Mouse (Mus musculus) CH12.LX (cell line): ENCODE measurements around the gene BC005537. TPM values are rescaled to one million over a fixed set of nuclear protein-coding genes. Genes with fewer than 3 reads are reported as not detected.
A peak's percentile ranks its signal among the peaks of the same experiment; 100 is the strongest.

Experiments used
- DNase-seq: peaks from one replicate; pipeline ENCODE4 v3.0.0-alpha.2; 2013; ENCODE audit errors: extremely low read depth
- H3K27ac ChIP-seq: 2 replicates; pipeline ENCODE4 v1.5.1; 2012; ENCODE audit warnings: low read depth, mild to moderate bottlenecking, control low read depth, moderate library complexity; ENCODE audit not compliant: insufficient read depth
- H3K27me3 ChIP-seq: replicated peaks from 2 replicates; pipeline ENCODE3; 2012; ENCODE audit warnings: inconsistent platforms
- H3K36me3 ChIP-seq, 2 experiments: replicated peaks in 1 of 2; 2 replicates each; pipeline versions ENCODE3 to v1.6.1; 2012; ENCODE audit warnings: inconsistent platforms in 1 of 2, low read length in 1 of 2, mild to moderate bottlenecking in 1 of 2, mixed read lengths in 1 of 2, moderate library complexity in 1 of 2; ENCODE audit not compliant: control insufficient read depth in 1 of 2, insufficient read depth in 1 of 2
- H3K4me1 ChIP-seq, 2 experiments: 2 replicates each; pipeline ENCODE4 v1.6.1; 2012; ENCODE audit warnings: inconsistent platforms in 1 of 2, moderate library complexity in 1 of 2; ENCODE audit not compliant: insufficient read depth in 2 of 2, control insufficient read depth in 1 of 2
- H3K4me2 ChIP-seq: 2 replicates; pipeline ENCODE4 v1.6.1; 2012; ENCODE audit warnings: low read depth, mild to moderate bottlenecking, control low read depth; ENCODE audit not compliant: poor library complexity, insufficient read depth, severe bottlenecking
- H3K4me3 ChIP-seq, 3 experiments: fragments of 150-350 bp in 1 of 3; sonication (generic) in 1 of 3; replicated peaks in 1 of 3; 2 replicates each; pipeline versions ENCODE3 to v1.5.1; 2011 to 2012; ENCODE audit warnings: low read depth in 2 of 3, low read length in 2 of 3, mild to moderate bottlenecking in 2 of 3, moderate library complexity in 2 of 3, control low read depth in 1 of 3, improper control_type of control experiment in 1 of 3, inconsistent platforms in 1 of 3, mixed read lengths in 1 of 3; ENCODE audit not compliant: poor library complexity in 1 of 3
- H3K79me2 ChIP-seq: replicated peaks from 2 replicates; pipeline ENCODE4 v1.6.1; 2012; ENCODE audit warnings: mild to moderate bottlenecking, moderate library complexity; ENCODE audit not compliant: control insufficient read depth, poor library complexity, insufficient read depth, severe bottlenecking; ENCODE audit errors: extremely low read depth
- H3K9ac ChIP-seq: 2 replicates; pipeline ENCODE4 v1.6.1; 2012; ENCODE audit warnings: low read depth, mild to moderate bottlenecking, control low read depth, moderate library complexity; ENCODE audit not compliant: insufficient read depth
- H3K9me3 ChIP-seq: replicated peaks from 2 replicates; pipeline ENCODE3; 2012; ENCODE audit warnings: low read length, inconsistent platforms, mixed read lengths
- BHLHE40 ChIP-seq: IDR thresholded peaks from 2 replicates; pipeline ENCODE4 v1.6.1; 2011; ENCODE audit warnings: mild to moderate bottlenecking, low read depth, low read length, improper control_type of control experiment
- CHD2 ChIP-seq: IDR thresholded peaks from 2 replicates; pipeline ENCODE4 v1.6.1; 2011; ENCODE audit warnings: low read length, improper control_type of control experiment
- CTCF ChIP-seq, 2 experiments: IDR thresholded peaks in 1 of 2; conservative IDR thresholded peaks in 1 of 2; 2 replicates each; pipeline ENCODE4 v1.5.1; 2011 to 2012; ENCODE audit warnings: low read depth in 2 of 2, low read length in 2 of 2, improper control_type of control experiment in 1 of 2, inconsistent platforms in 1 of 2, mild to moderate bottlenecking in 1 of 2, moderate library complexity in 1 of 2
- E2F4 ChIP-seq: IDR thresholded peaks from 2 replicates; pipeline ENCODE4 v1.6.1; 2011; ENCODE audit warnings: low read depth, low read length, improper control_type of control experiment; ENCODE audit not compliant: insufficient replicate concordance
- EP300 ChIP-seq: IDR thresholded peaks from 2 replicates; pipeline ENCODE4 v1.6.1; 2011; ENCODE audit warnings: low read length, improper control_type of control experiment
- IRF4 ChIP-seq: IDR thresholded peaks from 2 replicates; pipeline ENCODE4 v1.6.1; 2014; ENCODE audit warnings: low read depth, mild to moderate bottlenecking, inconsistent platforms, low read length, improper control_type of control experiment
- MAFK ChIP-seq: IDR thresholded peaks from 2 replicates; pipeline ENCODE4 v1.6.1; 2011; ENCODE audit warnings: low read length, improper control_type of control experiment; ENCODE audit not compliant: insufficient replicate concordance
- MAX ChIP-seq: IDR thresholded peaks from 2 replicates; pipeline ENCODE4 v1.6.1; 2011; ENCODE audit warnings: low read length, improper control_type of control experiment
- MAZ ChIP-seq: IDR thresholded peaks from 2 replicates; pipeline ENCODE4 v1.6.1; 2012; ENCODE audit warnings: low read depth, mild to moderate bottlenecking, inconsistent platforms, low read length, improper control_type of control experiment, moderate library complexity
- MEF2A ChIP-seq: IDR thresholded peaks from 2 replicates; pipeline ENCODE4 v1.6.1; 2014; ENCODE audit warnings: low read depth, mild to moderate bottlenecking, inconsistent platforms, low read length, improper control_type of control experiment, borderline replicate concordance
- MYC ChIP-seq: IDR thresholded peaks from 2 replicates; pipeline ENCODE4 v1.6.1; 2011; ENCODE audit warnings: low read depth, mild to moderate bottlenecking, improper control_type of control experiment, low read length
- POLR2A ChIP-seq: IDR thresholded peaks from 2 replicates; pipeline ENCODE4 v1.6.1; 2011; ENCODE audit warnings: low read depth, mild to moderate bottlenecking, improper control_type of control experiment, low read length
- POLR2AphosphoS2 ChIP-seq: IDR thresholded peaks from 2 replicates; pipeline ENCODE4 v1.6.1; 2011; ENCODE audit warnings: low read depth, low read length, improper control_type of control experiment
- SIN3A ChIP-seq: IDR thresholded peaks from 2 replicates; pipeline ENCODE4 v1.6.1; 2012; ENCODE audit warnings: low read length, improper control_type of control experiment, inconsistent platforms
- TBP ChIP-seq: conservative IDR thresholded peaks from 2 replicates; pipeline ENCODE4 v1.6.1; 2011; ENCODE audit warnings: low read depth, low read length, improper control_type of control experiment
- UBTF ChIP-seq: IDR thresholded peaks from 2 replicates; pipeline ENCODE4 v1.6.1; 2012; ENCODE audit warnings: low read depth, mild to moderate bottlenecking, inconsistent platforms, low read length, improper control_type of control experiment, moderate library complexity
- ZC3H11A ChIP-seq: IDR thresholded peaks from 2 replicates; pipeline ENCODE4 v1.6.1; 2012; ENCODE audit warnings: low read depth, mild to moderate bottlenecking, inconsistent platforms, low read length, improper control_type of control experiment
- ZMIZ1 ChIP-seq: IDR thresholded peaks from 2 replicates; pipeline ENCODE4 v1.6.1; 2012; ENCODE audit warnings: low read depth, mild to moderate bottlenecking, inconsistent platforms, low read length, improper control_type of control experiment
- ZNF384 ChIP-seq: IDR thresholded peaks from 2 replicates; pipeline ENCODE4 v1.6.1; 2012; ENCODE audit warnings: low read depth, low read length, improper control_type of control experiment, inconsistent platforms
- dilution Hi-C: fragments of 300-500 bp; cut with MboI; formaldehyde crosslinking; loops from 2 replicates; pipeline ENCODE4 v1.14.3; 2020; ENCODE audit warnings: low sequenced_read_pairs; ENCODE audit not compliant: extremely low pct_unique_long_range_greater_than_20kb, extremely low pct_ligation_motif_present
- in situ Hi-C: fragments of 300-500 bp; cut with MboI; formaldehyde crosslinking; loops from 3 replicates; pipeline ENCODE4 v1.14.3; 2019; ENCODE audit warnings: low sequenced_read_pairs, low pct_ligation_motif_present, low pct_unique_long_range_greater_than_20kb, mixed read lengths
- polyA plus RNA-seq: library from polyadenylated mRNA; unstranded; fragments of >175 nt; gene quantifications from 2 replicates; pipeline ENCODE4 v1.2.1, GENCODE M21; 2012; ENCODE audit warnings: low read depth; ENCODE audit not compliant: insufficient read length
- total RNA-seq, 2 experiments: library from RNA; depleted of rRNA; stranded (reverse); fragments of 300-350 nt in 1 of 2; fragments of >200 nt in 1 of 2; gene quantifications; 2 replicates each; pipeline ENCODE4 v1.2.3; 2012 to 2014

Gene BC005537
- total and polyA plus RNA-seq, 3 experiments = 21.8 to 47.7 (median 39.0) TPM

GRCm38 (mm10) chr13:24791349-24791748 lies 10.1 kb upstream of the BC005537 start:
- in situ Hi-C loops = no loop called here
- H3K4me2 ChIP-seq = no peak overlapping the region
- H3K79me2 ChIP-seq = no peaks in the 10 kb centered on the region
- no peaks in the 10 kb centered on the region for H3K27me3 ChIP-seq
- H3K36me3 ChIP-seq = no peaks in the 10 kb centered on the region
- no peak overlapping the region for H3K9ac ChIP-seq
- TF ChIP-seq MYC (peak; percentile 54; the same call in 1 of the 2 replicates), BHLHE40 (peak; percentile 37; the same call in 1 of the 2 replicates), UBTF (no peak), EP300 (peak; percentile 45; the same call in 1 of the 2 replicates)
- dilution Hi-C loops = no loop called here
- peak; percentile 35 for DNase-seq
- no peaks in the 10 kb centered on the region for H3K9me3 ChIP-seq
- peaks cover 8 to 30% of the 10 kb centered on the region in 2 experiments for H3K4me1 ChIP-seq
- no peak overlapping the region for H3K27ac ChIP-seq
- no peak overlapping the region for H3K4me3 ChIP-seq

- no peak for DNase-seq
- dilution Hi-C loops (no loop called here), in situ Hi-C loops (no loop called here)
- no peaks in the 10 kb centered on the region for H3K36me3 ChIP-seq
- TF ChIP-seq POLR2A = no peak
- no peak for TF ChIP-seq MAFK
- TF ChIP-seq SIN3A = 0 out of 2 replicates have a peak, but pooled peaks have one; percentile 10
- TF ChIP-seq IRF4 = peak; percentile 13; the same call in 1 of the 2 replicates
- no peak overlapping the region for H3K27ac ChIP-seq
- peaks cover 2 to 24% of the 10 kb centered on the region in 2 experiments for H3K4me1 ChIP-seq
- no peak overlapping the region for H3K4me2 ChIP-seq
- H3K79me2 ChIP-seq = no peaks in the 10 kb centered on the region
- no peak overlapping the region for H3K9ac ChIP-seq
- H3K9me3 ChIP-seq = no peaks in the 10 kb centered on the region
- H3K27me3 ChIP-seq = no peaks in the 10 kb centered on the region
- H3K4me3 ChIP-seq = no peak overlapping the region
These were observed 8.9 kb upstream of the BC005537 start for GRCm38 (mm10) chr13:24792411-24793045.

GRCm38 (mm10) chr13:24798686-24799085 lies 2.8 kb upstream of the BC005537 start:
- no peaks in the 10 kb centered on the region for H3K36me3 ChIP-seq
- dilution Hi-C loops = no loop called here
- H3K9ac ChIP-seq = no peak overlapping the region
- no peak for DNase-seq
- no peak overlapping the region for H3K4me3 ChIP-seq
- in situ Hi-C loops = no loop called here
- H3K9me3 ChIP-seq = no peaks in the 10 kb centered on the region
- peaks cover 2 to 5% of the 10 kb centered on the region in 2 experiments; a peak in 3 of 4 replicates for H3K4me1 ChIP-seq
- peaks cover 24% of the 10 kb centered on the region for H3K79me2 ChIP-seq
- no peak overlapping the region for H3K4me2 ChIP-seq
- no peaks in the 10 kb centered on the region for H3K27me3 ChIP-seq
- TF ChIP-seq TBP = no peak
- no peak for TF ChIP-seq MEF2A
- TF ChIP-seq POLR2A = no peak
- TF ChIP-seq MYC = no peak
- no peak for TF ChIP-seq CHD2
- TF ChIP-seq ZMIZ1 = no peak
- no peak for TF ChIP-seq ZNF384
- TF ChIP-seq POLR2AphosphoS2 = no peak
- TF ChIP-seq ZC3H11A = no peak
- no peak for TF ChIP-seq E2F4
- TF ChIP-seq MAZ = no peak
- no peak for TF ChIP-seq CTCF (conservative IDR thresholded peaks at IDR 0.05 in 1 of 2, IDR thresholded peaks at IDR 0.05 in 1 of 2; ENCODE audit: low read depth in 2 of 2, low read length in 2 of 2)
- TF ChIP-seq MAX = no peak
- no peak overlapping the region for H3K27ac ChIP-seq
